Mouse (Mus musculus) gastrocnemius, postnatal 14 days (tissue): ENCODE data around the gene Pear1. TPM values are rescaled to one million over a fixed set of nuclear protein-coding genes. Genes with fewer than 3 reads are reported as not detected.

ENCODE experiments used
- DNase-seq: peaks from one replicate; pipeline ENCODE4 v3.0.0; 2021; ENCODE audit warnings: mixed read lengths
- intact Hi-C: fragments of 180-260 bp; cut with DNase I; formaldehyde crosslinking; loops from one replicate; pipeline ENCODE4 v1.15.1; 2025; ENCODE audit warnings: low total_unique reads
- total RNA-seq, 2 experiments: library from RNA; stranded (reverse); gene quantifications; 2 replicates each; pipeline ENCODE4 v1.2.3; 2021

Pear1 gene
- total RNA-seq, 2 experiments from 2014 or later: 14.4 to 17.9 TPM

DNA sequence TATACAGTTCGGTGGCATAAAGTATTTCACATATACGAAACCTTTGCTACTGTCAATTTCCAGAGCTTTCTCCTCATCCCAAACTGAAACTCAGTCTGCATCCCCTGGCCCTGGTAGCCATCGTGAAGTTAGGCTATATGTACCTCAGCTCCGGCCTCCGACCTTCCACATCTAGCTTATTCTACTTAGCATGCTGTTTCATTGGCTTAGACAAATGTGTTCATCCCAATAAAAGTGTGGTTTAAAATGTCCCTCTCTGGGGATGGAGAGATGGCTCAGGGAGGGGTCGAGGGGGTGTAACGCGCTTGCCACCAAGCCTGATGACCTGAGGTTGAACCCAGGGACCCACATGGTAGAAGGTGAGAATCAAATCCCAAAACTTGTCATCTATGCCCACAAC lies 54.6 kb downstream of the Pear1 start:
- no peak for DNase-seq
- intact Hi-C loops: no loop called here

DNA sequence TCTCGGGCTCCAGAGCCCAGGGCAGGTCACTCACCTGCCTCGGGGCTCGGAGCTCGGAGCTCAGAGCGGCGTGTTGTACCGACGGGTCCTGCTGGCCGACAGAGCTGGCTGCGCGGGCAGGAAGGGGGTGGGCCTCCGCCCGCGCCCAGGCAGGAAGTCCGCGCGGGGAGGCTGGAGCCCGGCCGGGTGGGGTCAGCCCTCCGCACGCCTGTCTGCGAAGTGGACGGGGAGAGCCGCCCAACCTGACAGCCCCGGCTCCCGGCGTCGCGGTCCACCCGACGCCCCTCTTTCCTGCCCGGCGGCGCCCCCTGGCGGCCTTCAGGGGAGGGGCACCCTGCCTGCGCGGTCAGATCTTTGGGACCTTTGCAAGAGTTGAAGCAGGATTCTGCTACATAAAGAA lies 55.3 kb downstream of the Pear1 start:
- DNase-seq: peak; percentile 90

DNA sequence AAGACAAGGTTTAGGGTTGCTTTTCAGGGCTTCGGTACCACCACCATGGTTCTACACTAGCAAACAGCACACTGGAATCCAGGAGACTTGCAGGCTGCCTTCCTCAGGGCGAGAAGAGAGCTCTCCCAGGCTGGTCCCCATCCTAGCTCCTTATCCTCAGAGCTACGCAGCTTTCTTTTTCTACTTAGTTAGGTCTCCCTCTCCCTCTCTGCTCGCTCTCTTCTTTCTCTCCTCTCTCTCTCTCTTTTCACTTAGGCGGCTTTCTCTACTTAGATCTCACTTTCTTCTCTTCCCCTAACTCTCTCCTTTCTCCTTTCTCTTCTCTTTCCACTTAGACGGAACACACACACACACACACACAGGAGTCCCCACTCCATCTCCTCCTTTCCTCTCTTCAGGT lies 55.7 kb downstream of the Pear1 start:
- no peak for DNase-seq
- intact Hi-C loops: no loop called here

More for the DNA sequence above, 55.3 kb downstream of the Pear1 start:
- intact Hi-C loops: no loop called here

DNA sequence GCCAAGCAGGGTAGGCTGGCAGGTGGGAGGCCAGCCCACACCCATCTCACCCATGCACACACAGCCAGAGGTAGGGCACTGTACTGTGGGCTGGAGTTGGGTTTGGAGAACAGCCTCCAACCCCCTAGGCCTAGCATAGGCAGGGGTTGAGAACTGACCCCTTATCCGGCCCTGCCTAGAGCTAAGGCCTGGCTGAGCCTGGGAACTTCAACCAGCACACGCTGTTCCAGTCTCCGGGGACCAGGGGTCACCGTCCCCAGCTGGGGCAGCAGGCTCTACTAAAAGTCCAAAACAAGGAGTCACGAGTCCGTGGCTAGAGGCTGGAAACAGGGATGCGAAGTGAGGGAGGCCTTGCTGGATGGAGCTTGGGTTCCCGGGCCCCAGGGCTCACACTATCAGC lies 56.3 kb downstream of the Pear1 start:
- no peak for DNase-seq
- intact Hi-C loops: no loop called here

DNA sequence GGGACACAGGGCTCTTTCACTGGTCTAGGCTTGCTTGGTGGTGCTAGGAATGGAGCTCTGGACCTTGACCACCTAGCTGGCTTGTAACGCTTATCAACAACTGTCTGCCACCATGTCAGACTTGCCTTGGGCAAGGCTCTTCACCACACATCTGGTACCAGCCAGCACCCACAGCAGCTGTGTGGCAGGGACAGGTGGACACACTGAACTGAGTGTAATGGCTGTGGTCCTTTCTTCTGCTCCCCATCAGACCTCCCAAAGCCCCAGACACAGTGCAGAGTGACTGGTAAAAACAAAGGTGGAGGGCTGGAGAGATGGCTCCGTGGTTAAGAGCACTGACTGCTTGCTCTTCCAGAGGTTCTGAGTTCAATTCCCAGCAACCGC lies 57.8 kb downstream of the Pear1 start:
- intact Hi-C loops: no loop called here
- DNase-seq: no peak

DNA sequence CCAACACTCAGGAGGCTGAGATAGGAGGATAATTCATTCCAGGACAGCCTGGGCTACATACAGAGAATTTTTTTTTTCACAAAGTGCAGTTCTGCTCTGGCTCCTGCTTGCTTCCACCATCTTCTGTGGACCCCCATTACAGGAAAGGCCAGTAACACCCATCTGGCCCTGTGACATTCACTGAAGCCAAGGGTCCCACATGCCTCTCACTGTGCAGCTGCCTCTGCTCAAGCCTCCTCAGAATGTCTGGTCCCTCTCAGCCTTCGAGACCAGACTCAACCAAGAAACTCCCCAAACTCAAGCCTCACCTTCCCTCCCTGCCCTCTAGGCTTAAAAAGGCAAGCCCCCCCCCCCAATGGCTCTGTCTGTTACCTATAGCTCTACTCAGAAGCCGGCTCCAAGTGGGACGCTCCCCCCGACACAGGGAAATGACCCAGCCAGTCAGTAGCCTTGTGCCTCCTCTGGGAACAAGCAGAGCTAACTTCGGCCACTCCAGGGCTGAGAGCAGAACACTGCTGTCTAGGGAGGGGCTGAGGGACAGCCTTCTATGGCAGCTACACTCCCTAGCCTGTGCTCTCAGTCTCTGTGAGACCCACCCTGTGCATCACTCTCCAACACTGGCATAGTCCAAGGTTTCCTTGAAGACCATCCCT lies 58.3 kb downstream of the Pear1 start:
- no peak for DNase-seq
- intact Hi-C loops: no loop called here

DNA sequence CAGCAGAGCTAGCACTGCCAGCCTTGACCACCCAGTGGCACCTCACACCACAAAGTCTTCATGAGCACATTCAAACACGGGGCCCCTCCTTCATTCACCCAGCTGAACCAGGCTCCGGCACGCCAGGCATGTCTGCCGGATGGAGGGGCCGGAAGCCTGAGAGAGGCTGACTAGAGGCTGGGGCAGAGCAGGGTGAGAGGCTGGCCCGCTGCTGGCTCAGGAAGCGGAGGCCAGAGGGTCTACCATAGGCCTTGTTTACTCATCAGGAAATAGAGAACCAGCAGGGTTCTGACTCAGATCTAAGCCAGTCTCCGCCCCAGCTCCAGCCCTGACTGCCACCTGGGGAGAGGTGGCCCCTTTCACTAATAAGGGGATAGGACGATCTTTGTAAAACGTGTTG lies 59.0 kb downstream of the Pear1 start:
- no peak for DNase-seq
- intact Hi-C loops: no loop called here

DNA sequence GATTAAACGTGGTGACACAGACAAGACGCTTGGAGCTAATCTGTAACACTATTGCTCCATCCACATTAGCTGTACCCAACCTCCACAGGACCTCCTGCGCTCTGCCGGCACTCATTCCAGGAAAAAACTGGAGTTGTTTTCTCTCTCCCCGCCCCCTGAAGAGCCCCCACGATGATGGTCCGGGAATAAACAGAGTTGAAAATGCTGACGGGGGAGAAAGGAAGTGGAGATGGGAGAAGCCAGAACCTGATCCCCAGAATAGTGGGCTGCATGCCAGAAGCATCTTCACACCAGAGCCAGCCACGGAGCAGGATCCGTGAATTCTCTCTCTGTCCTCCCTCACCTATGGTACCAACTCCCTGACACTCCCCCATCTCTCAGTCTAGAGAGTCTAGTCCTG lies 59.6 kb downstream of the Pear1 start:
- intact Hi-C loops: no loop called here
- DNase-seq: no peak

DNA sequence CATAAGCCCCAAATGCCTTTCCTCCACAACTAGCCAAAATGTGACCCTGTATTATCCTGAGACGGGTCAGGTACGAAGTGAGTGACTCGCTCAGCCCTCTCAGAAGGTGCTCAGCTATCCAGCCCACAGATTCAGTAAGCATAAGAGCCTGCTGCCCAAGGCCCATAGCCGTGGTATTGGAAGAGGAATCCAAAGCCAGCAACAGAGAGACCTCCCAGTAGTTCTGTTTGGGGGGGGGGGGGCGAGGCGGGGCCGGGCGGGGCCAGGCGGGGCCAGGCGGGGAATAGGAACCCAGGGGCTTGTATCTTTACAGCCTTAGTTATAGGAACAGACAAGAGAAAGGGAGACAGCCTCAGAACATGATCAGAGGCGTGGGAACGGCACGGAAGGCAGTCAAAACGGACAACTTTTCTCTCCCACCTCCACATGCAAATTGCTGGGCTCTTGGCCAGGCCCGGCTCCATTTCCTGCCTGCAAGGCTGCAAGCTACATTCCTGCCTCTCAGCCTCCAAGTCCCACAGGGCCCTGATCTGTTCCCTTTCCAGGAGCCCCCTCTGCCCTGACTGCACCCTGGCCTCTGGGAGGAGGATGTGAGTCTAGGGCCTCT lies 60.3 kb downstream of the Pear1 start:
- peak; percentile 86 for DNase-seq
- intact Hi-C loops: no loop called here

DNA sequence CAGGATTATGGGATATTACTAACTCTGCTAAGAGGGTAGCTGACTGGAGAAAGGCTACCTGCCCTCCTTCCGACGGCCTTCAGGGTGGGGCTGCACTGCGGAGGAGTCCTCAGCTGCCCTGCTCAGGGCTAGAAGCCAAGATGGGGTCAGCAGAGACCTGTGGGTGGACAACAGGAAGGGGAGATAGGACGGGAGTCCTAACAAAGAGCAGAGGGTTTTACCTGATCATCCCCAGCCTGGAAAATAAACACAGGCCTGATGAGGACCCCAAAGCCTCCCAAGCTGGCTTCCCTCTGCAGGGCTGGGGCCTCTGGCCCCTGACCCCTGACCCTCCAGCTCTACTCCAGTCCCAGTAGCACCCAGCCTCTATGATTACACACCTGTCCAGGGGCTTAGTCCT lies 60.9 kb downstream of the Pear1 start:
- intact Hi-C loops: no loop called here
- no peak for DNase-seq

DNA sequence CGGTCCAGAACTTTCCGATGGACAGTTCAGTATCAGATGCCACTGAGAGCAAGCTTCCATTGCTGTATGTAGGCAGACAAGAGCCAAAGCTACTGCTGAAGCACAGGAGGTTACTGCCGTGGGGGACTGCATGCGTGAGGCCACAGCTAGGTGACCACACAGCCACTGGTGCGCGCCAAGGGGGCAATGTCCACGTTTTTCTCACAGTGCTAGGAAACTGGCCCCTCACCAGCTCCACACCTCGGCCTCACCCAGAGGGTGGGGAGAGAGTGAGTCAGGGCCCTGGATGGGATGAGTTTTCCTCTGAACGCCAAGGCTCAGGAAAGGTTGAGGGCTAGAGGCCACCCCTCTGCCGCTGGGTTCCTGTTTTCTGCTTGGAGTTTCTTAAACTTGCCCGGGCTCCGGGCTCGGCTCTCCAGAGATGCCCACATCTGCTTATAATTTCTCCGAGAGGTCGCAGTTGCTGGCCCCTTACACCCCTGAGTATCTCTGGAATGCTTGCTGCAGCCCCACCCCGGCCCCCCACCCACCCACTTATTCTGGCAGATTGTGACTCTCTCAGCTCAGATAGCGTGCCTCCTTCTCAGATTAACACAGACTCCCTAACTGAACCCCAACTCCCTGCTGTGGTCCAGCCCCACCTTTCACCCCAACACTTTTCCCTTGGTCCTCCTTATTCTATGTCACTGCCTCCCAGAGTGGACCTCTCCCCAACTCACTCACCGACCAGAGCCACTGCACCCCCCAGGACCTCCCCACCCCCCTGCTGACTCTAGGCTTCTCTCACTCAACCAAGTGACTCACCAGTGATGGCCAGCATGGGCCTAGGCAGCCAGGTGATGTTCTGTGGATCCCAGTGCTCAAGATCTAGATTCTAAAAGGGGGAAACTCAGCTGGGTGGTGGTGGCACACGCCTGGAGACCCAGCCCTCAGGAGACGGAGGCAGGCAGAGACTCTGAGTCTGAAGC lies 62.4 kb downstream of the Pear1 start:
- DNase-seq: no peak
- intact Hi-C loops: no loop called here

DNA sequence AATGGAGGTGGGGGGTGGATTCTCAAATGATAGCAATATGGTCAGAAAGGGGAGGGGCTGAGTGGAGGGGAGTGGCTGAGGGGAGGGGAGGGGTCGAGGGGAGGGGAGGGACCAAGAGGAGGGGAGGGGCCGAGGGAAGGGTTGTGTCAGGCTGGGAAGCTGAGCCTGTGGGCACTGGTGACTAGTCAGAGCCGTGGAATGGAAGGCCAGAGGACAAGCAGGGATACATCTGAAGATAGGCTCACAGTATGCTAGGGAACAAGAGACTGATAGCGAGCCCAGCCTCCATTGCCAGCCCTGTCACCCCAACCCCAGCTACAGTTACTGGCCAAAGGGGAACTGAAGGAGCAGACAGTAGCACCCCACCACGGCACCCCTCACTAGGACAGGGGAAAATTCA lies 65.5 kb downstream of the Pear1 start:
- intact Hi-C loops: loop anchor here (10.0 kb wide), 1 partner anchor 56 kb away; no protein-coding TSS in a partner anchor

DNA sequence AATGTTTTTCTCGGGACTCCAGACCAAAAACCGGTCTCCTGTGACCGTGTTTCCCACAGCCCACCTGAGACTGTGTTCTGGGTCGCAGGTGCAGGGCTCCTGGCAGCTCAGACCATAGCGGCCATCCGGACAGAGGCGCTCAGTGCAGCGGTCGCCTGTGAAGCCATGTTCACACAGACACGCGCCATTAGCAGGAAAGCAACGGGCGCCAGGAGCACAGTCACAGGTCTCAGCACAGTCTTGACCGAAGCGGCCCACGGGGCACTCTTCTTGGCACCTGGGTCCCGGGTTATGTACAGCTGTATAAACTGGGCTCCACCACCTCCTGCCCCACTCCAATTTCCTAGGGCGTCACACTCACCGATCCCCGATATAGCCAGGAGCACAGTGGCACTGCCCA lies 67.6 kb downstream of the Pear1 start:
- DNase-seq: no peak
- intact Hi-C loops: loop anchor here (10.0 kb wide), 1 partner anchor 58 kb away; no protein-coding TSS in a partner anchor

More for the DNA sequence above, 65.5 kb downstream of the Pear1 start:
- no peak for DNase-seq

DNA sequence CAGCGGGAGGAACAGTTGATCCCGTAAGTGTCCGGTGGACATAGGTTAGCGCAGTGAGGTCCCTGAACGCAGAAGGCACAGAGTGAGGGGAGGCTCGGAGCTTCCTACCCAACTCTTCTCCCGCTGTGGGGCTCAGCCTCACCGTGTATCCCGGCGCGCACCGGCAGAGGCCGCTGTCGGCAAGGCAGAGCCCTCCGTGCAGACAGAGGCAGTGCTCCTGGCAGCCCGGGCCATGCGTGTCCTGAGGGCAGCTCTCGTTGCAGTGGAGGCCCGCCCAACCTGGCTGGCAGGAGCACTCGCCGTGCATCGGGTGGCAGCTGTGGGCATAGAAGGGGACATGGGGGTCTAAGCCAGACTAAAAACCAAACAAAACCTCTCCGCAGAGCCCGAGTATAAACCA lies 68.1 kb downstream of the Pear1 start:
- intact Hi-C loops: loop anchor here (10.0 kb wide), 1 partner anchor 59 kb away; no protein-coding TSS in a partner anchor
- peak; percentile 89 for DNase-seq

DNA sequence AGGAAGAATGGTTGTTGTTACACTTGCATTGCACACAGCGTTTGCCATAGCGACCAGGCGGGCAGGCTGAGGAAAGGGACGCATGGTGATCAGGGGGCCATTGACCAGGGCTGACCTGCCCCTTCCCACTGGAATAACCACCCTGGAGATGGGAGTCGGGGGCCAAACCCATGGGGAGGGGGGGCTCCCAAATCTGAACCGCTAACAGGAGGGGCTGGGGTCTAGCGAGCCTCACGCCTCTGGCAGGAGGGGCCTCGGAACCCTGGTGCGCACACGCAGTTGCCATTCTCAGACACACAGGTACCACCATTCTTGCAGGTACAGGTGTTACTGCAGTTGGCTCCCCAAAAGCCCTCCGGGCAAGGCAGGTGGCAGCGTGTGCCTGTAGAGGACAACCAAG lies 70.3 kb downstream of the Pear1 start:
- DNase-seq: no peak
- intact Hi-C loops: loop anchor here (10.0 kb wide), 1 partner anchor 61 kb away; no protein-coding TSS in a partner anchor

DNA sequence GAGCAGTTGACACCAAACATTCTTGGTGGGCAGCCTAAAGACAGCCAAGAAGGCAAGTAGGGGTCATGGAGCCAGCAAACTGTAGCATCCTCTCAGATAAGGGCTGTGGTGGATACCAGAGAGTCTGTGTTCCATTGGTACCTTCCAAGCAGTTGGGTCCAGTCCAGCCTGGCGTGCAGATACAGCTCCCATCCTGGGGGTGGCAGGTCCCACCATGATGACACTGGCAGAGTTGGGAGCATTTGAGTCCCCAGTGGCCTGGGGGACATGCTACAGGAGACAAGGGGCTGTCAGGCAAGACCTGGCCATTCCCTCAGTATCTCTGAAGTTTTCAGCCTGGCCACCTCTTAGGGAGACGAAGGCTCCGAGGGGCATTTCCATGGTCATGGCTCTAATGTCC lies 71.5 kb downstream of the Pear1 start:
- intact Hi-C loops: loop anchor here (10.0 kb wide), 1 partner anchor 62 kb away; no protein-coding TSS in a partner anchor
- no peak for DNase-seq

DNA sequence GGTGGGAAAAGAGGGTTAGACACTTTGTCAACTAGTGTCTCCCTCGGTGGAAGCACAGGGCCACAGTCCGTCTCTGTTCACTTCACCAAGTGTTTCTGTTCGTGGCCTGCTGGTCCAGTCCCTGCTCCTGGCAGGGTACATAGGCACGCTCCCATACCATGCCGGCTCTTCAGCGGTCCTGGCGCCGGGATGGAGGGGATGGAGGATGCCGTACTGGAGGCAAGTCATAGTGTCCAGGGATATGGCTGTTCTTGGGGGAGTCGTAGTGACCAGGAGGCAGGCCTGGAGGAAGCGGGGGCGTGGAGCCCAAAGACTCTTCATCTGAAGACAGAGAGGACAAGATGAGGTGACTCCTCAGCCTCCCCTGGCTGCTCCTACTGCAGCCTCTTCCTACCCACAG lies 74.1 kb downstream of the Pear1 start:
- DNase-seq: no peak
- intact Hi-C loops: loop anchor here (10.0 kb wide), 1 partner anchor 65 kb away; no protein-coding TSS in a partner anchor

DNA sequence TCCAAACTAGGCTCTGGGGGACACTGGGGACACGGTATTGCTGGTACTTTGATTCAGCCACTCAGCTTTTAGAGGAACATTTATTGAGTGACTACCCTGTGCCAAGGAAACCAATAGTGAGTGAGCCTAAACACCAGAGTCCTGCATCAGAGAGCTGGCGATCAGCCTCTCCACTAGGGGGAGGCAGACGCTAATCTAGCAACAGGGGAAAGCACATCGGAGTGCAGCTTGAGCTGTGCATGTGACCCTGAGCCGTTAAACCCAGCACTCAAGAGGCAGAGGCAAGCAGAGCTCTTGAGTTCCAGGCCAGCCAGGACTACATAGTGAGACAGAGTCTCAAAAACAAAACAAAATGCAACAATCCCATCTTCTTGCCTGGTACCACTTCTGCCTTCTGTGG lies 75.1 kb downstream of the Pear1 start:
- intact Hi-C loops: no loop called here
- no peak for DNase-seq

DNA sequence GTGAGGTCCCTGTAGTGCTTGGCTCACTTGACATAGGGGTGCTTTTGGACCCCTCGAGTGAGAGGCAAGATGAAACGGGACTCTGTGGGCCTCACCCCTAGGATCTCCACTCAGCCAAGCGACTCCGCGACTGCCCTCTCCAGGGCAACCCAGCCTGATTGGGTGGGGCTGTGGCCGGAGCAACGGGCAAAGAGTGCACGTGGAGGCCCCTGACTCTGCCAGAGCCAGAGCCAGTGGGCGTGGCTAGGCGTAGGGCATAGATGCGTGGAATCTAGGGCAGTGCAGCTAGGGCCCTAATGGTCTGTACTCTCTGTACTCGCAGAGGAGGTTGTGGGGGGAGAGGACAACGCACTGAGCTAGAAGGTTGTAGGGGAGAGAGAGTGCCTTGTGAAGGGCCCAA lies 75.7 kb downstream of the Pear1 start, which contains the start of gene Lrrc71:
TSS of gene Lrrc71 (minus strand) at position 195 of the 400 bp plus-strand sequence.
- DNase-seq: no peak
- intact Hi-C loops: no loop called here

DNA sequence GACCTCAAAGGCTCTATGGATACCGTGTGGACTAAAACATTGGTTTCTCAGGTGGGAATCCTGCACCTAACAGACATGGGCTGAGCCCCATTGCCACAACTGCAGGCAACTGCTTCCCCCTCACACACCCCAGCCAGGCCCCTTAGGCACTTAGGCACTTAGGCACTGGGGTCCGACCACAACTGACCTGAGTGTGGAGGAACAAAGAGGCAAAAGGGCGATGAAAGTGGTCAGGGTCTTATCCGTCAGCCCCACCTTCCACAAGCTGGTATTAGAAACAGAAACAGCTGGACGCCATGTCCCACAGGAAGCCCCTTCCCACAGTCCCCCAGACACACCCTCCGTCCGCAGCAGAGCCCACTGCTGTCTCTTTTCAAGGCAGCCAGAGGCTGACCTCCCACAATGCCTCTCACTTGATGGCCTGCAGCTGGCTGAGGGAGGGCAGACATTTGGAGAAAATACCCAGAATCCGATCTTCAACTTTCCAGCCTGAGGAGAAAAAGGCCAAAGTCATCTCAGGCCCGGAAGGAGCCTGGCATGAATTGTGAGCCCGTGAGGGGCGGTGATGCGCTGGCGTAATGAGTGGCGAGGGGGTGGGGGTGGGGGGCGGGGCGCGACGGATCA lies 79.0 kb downstream of the Pear1 start:
- DNase-seq: no peak
- intact Hi-C loops: no loop called here
